Mouse (Mus musculus): ENCODE data around the gene Sart3. TPM values are rescaled to one million over a fixed set of nuclear protein-coding genes. Genes with fewer than 3 reads are reported as not detected.

Sart3 gene
- total RNA-seq, 2 experiments from 2014 or later: 5.8 to 8.2 TPM

DNA sequence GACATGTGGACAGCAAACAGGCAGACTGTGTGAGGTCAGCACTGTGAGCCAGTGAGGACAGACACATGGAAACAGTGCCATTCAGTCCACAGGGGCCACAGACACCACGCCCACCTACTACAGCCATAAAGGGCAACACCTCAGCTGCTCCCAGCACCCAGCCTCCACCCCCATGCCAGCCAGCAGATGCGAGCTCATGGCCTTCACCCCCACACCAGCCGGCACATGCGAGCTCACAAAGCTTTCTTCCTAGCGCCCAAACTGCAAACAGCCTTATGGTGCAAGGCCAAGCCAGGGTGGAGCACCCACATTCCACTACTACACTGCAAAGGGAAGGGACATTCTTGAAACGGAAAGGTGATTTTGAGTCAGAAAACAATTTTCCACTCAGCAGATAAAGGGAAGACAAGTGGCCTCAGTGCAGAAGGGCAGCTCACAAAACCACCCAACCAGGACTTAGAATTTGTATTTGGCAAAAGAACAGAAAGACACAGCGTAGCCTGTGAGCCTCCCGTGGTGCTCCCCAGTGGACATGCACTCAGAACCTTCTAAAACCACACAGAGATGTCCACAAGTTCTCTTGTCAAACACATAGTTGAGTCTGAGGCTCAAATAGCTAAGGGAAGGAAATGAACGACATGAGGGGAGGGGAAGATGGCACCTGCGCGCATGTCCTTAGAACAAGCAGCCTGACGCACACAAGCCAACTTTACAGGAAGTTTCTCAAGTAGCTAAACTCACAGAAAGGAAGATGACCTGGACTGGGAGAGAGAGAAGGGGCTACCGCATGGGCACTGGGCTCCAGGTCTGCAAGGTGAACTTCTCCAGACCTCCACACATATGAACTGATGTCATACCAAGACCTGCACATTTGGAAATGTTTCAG, 6.4 kb downstream of the Sart3 start:
- DNase-seq: peak; percentile 10

DNA sequence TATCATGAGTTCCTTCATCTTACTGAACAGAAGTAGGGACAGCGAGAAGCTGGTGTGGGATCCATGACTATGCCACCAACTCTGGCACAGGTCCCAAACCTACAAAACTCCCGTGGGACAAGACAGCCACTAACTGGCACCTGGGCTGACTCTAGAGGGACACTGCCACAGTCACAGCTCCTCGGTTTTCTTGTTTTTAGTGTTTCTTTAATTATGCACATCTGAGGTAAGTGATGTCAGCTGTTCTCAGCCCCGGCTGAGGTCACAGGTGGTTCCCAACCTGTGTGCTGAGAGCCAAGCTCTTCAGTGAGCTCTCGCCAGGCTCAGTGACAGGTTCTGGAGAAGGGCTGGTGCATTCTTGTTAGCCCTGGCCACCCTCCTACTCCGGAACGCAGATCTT, 7.9 kb downstream of the Sart3 start:
- no peak for DNase-seq

DNA sequence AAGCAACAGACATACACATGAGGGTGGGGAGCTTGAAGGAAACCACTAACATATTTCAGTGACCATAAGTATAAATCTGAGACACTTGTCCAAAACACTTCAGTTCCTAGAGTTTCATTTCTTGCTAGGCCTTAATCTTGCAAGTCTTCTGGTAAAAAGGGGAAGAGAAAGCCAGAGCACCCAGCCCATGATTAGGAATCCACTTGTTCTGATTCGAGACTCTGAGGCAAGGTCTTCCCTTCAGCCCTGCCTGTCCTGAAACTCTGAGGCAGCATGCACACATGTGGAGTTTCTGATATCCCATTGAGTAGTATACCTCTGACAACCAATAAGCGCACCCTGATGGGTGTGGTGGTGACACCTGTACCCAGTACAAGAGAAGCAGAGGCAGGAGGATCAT, 10.7 kb downstream of the Sart3 start:
- DNase-seq: no peak

DNA sequence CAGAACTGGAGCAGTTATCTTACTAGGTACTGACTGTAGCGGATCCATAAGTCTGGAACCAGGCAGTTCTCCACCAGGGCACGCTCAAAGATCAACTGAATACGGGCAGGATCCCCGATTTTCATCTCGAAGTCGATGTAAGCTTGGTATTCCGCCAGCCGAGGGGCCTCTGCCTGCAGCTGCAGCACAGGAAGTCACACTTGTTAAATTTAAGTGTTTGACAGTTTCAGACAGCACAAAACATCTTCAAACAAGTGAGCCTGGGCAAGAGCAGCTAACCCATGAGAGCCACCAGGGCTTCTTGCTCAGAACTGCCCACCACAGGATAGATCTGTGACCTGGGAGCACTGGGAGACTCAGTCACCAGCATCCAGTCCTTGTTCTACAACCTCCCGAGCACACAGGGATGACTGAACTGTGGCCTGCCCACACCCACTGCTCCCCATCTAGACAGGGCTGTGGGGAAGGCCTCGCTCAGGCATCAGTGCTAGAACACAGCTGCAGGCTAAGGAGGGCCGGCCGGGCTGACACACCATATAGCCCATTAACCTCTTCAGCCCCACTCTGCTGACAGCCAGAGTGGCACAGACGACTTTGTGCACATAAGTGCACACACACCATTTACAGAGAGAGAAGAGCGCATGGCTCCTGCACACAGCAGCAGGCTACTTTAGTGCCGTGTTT, 16.8 kb downstream of the Sart3 start:
- no peak for DNase-seq

DNA sequence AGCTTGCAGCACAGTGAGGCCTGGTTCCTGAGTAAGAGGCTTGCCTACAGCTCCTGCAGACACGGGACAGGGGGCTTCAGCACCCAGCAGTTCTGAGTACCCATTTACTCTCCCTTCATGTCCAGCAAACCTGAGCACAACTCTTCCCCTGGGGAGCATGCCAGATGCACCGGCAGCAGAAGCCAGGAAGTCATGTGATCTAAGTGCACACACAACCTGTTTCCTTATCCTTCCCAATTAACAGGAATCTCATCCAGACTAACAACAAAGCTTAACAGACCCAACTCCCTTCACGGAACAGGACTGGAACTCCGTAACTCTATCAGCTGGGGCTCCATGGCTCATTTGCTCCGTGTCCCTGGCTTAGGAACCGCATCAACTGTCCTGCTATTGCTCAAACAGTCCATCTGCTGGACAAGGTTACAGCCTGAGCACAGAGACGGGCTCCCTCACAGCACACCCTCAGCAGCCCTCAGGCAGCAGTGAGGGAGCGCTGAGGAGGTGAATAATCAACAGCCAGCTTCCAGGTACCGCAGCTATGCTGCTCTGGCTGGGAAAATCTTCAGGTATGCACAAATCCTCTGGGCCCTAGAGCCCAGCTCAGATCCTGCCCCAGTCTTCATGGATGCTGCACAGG, 20.7 kb downstream of the Sart3 start:
- DNase-seq: no peak

DNA sequence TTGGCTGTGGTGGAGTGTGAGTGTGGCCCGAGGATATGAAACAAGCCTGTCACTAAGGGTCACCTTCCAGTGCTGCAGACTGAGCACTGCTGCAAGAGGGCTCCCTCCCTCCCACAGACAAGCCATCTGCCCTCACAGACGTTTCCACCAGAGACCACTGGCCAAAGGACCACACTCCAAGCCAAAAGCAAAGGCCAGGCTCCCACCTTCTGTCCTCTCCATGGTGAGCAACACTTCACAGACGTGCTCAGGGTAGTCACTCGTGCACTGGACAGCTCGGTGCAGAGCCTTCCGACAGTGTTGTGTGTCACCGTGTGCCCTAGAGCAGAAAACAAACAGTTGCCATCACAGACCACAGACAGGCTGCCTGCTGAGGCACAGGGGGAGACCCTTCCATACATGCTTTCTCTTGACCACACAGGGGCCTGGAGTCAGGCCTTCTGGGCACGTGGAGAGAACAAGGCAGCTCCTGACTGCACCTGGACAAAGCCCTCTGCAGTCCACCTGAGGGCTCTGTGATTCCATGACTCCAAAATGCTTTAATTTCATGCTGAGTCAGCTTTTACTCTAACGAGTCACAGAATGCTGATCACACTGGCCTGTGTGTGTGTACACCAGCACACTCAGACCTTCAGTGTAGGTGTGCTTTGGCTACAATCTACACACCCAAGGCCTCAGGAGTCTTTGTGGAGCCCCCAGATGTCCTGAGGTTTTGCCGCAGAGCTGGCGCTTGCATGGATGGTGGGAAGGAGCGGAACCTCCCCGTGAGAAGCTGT, 23.6 kb downstream of the Sart3 start:
- DNase-seq: no peak

DNA sequence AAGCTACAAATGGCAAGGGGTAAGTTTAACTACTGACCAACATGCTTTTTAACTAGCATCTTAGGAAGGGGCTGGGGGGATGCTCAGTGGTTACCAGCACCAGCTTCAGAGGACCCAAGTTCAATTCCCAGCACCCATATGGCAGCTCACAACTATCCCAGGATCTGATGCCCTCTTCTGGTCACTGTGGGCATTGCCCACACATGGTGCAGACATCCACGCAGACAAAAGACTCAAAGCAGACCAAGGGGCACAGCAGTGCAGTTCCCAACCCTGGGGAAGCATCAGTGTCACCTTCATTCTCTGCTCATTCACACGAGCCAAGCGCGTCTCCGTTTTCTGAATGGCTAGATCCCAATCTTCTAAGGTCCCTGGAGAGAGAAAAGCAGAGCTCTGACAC, 24.7 kb downstream of the Sart3 start:
- no peak for DNase-seq

DNA sequence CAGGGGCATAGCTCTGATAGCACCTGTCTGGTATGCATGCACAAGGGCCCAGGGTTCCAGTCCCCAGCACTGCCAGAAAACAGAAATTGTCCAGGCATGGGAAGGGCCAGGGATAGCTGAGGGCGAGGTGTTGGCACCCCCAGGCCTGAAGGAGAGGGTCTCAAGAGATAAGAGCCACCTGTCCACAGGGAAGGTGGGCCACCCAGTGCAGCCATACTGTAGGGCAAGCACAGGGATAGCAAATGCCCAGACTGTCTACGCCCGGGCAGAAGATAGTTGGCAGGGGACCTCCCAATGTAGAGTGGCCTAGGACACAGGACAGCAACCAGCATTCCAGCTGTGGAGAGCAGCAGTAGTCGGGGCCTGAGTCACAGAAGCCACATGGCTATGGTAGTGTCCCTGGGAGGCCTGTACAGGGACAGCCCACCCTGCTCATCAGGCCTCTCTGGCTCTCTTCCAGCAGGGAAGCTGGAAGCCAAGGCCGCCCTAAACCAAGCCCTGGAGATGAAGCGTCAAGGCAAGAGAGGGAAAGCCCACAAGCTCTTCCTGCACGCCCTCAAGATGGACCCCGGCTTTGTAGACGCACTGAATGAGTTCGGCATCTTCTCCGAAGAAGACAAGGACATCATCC, 34.6 kb downstream of the Sart3 start:
- no peak for DNase-seq

DNA sequence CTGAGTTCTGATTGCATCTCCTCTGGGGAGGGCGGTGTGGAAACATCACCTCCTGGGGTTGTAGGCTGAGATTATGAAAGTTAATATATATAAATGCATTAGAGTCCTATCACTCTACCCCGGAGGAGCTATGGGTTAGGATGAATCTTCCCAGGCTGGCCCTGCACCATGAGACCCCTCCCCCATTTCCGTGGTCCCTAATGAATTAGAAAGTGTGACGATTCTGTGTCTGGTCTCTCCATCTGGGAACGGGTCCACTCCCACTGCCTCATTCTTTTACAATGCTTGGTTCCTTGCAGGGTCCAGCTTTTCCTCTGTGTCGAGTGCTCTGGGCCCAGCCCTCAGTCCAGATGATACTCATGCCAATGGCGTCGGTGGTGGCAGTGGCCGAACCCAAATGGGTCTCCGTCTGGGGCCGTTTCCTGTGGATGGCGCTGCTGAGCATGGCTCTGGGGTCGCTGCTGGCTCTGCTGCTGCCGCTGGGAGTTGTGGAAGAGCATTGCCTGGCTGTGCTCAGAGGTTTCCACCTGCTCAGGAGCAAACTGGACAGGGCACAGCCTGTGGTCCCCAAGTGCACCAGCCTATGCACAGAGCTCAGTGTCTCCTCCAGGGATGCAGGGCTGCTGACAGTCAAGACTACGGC, 35.7 kb downstream of the Sart3 start:
- no peak for DNase-seq

DNA sequence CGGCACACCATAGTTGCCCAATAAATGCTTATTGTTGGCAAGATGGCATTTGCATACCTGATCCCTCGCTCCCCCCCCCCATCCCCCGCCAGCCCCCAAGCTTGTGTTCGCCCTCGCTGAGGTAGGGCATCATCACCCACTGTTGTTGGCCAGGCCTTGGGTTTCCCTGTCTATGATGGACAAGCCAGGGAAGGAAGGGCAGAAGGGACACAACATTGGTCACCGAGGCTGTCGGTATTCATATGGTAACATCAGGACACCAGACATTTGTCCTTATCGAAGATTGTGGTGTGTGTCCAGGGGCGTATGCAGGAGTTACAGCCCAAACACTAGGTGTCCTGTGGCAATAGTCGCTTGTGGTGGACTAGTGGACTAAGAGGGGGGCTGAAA, 36.2 kb downstream of the Sart3 start:
- no peak for DNase-seq

DNA sequence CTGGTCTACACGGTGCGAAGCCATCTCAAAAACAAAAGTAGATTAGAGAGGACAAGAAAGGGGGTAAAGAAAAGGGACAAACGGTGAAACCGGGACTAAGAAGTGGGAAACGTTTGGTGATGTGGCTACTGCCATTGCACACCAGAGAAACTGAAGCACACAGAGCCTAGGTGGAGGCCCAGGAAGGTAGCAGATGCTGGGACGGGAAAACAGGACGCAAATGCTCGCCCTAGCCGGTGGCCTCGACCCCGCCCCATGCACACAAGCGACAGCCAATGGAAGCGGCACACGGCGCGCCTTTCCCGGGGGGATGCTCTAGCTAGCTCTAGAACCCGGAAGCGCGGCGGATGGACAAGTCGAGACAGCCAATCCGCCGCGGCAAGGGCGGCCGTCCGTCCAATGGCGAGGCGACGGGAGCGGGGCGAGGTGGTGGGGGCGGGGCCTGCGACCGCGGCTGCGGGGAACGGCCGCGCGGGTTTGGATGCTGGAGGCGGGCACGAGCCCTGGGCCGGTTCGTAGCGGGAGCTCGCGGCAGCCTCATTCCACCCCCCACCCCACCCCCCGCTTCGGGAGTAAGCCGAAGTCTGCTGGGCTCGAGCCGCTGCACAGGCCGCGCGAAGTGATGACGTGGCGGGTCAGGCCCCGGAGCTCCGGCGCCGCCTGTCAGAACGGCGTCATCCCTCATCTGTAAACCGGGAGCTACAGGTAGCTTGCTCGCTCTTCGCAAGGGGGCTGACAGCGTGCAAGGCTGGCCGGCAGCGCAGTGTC, 36.8 kb downstream of the Sart3 start, which contains the start of gene Ficd:
Gene Ficd, plus strand, starts transcription at position 459 of the 768 bp plus-strand sequence.
- DNase-seq: peak; percentile 95

DNA sequence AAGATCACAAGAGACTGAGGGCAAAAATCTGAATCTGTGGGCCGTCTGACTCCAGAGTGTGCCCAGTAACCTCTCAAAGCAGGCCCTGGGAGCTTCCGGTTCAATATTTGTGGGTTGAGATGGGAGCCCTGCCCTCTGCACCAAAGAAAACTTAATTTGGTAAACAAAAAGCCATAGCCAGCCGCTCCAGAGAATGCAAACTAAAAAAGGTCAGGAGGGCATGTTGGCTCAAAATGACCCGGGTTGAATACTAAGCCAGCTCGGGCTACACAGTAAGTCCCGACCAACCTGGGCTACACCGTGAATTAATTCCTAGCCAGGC, 37.3 kb downstream of the Sart3 start:
- DNase-seq: no peak

DNA sequence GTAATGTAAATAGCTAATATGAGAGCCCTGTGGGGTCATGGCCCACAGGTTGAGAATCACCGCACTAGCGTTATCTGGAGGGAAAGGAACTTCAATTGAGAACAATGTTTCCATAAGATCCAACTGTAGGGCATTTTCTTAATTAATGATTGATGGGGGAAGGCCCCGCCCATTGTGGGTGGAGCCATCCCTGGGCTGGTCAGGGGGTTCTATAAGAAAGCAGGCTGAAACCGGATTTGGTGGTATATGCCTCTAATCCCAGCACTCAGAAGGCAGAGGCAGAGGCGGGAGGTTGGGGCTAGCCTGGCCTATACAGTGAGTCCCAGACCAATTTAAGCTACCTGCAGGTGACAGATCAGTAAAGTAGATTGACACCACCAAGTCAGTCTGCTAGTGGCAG, 37.9 kb downstream of the Sart3 start:
- no peak for DNase-seq

DNA sequence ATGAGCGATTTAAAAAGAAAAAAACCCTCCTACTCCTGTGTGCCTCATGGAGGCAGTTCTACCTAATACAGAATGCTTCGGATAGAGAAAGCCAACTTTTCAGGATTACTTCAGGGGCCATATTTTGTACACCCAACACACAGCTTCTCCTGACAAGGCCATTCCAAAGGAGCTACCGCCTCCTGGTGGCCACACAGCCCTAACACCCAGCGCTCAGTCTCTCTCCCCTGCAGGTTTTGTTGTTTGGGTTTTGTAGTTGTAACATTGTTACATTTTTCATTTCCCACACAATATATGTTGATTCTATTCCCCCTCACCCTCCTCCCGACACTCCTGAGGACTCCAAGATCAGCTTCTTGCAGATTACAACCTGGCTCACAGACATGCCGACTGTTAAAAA, 40.1 kb downstream of the Sart3 start:
- no peak for DNase-seq

DNA sequence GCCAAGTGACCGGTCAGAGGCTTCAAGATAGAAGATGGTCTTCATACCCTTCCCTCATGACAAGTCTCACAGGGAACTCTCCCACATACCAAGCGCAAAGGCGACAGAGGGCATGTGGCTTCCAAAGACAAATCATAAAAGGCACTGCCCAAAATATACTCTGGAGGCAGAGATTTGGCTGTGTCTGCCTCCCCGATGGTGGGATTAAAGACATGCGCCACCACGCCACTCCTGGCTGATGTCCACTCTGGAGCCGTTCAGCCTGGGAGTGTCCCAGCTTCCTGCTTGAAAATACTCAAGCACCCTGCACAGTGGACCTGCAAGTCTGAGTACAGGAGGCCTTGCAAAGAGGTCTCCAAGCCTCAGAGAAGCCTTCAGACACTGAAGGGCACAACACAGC, 41.1 kb downstream of the Sart3 start:
- DNase-seq: no peak

DNA sequence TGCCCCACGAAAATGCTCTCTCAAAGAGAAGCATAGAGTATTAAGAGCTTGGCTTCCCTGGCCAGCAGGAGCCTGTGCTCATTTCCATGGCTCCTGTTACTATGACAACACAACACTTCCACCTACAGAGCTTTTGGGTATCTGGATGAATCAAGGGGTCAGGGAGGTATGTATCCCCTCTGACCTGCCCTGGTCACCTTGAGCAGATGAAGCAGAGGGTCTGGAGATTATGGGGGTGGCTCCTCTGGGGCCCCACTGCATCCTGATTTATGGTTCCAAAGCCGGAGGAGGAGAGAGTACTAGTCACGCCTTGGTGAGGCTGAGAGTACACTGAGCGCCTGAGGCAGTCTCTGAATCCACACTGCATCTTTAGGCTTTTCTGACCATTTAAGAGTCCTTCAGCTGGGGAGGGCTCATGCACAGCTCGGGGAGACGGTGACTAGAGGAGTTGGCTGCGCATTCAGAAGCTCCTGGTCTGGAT, 41.6 kb downstream of the Sart3 start:
- DNase-seq: no peak

DNA sequence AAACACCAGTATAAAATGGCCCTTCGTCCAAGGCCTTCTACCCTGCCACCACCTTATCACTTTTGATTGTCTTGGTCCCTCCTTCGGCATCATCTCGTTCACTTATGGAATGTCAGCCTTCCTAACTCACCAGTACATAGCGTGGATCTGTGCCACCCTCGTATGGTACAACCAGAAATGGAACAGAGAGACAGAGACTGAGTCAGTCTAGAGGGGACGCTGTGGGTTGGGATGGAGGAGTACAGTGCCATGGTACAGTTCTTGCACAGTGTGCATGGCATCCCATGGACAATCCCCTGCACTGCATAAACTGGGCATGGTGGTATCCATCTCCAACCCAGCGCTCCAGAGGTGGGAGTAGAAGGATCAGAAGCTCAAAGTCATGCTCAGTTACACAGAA, 43.6 kb downstream of the Sart3 start:
- DNase-seq: no peak

DNA sequence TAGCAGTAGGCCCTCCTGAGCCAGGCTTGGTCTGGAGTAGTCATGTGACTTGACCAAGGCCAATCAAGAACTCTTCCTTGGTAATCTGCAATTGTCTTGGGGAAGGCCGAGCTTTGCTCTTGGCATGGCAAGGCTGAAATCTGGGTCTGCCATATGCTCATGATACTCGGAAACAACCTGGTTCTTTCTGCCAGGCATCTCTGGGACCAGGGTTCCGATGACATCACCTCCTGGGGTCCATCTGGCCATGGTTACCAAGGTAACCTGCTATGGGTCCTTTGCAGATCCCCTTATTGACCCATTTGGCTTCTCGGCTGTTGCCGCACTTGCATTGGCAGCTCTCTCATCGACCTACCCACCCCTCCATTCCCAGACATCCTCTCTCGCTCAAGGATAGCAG, 44.3 kb downstream of the Sart3 start:
- no peak for DNase-seq

DNA sequence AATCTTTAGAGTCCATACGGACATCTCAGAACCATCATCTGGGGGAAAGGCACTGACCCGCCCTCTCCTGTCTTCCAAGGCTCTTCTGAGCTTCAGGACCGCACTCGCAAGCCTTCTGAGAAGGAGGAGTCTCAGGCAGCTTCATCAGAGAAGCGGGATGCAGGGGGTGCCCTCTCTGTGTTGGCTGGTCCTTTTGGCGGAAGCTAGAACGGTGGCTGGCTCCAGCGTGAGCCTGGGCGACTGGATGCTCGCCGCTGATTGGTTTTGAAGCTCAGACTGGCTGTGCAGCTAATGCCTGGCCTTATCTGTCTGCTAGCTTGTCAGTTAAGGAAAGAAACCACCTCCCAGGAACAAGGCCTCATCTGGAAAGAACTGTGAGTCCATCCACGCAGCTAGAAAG, 45.1 kb downstream of the Sart3 start:
- DNase-seq: no peak

DNA sequence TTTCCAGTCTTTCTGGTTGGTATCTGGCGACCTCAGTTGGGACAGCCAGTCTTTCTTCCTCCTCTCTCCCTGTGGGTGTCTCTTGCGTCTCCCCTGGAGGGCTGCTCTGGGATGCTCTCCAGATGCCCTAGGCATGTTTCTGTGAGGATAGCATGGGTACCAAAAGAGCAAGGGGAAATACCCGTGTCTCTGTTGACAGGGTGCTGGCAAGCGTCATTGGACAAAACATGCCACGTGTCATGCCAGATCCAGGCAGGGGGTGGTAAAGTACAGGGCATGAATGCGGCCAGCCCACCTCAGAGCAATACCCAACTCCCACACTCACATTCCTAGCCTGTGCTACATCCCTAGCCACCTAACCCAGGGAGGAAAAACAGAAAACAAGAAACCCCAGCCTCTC, 45.7 kb downstream of the Sart3 start:
- DNase-seq: no peak

DNA sequence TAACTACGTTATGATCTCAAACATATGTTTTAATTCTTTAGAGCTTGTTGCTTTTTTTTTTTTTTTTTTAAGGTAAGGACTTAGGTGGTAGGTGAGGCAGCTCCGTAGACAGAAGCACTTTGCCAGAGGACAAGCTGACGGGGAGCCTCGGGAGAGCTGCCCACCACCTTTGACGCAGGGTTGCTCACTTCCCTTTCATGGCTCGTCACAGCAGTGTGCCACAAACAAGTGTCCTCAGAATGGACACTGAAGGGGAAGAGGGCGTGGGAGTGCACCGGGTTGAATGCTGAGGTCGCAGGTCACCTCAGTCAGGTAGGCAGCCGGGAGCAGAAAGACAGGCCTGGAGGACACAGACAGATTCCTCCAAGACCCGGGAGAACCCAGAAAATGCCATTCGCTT, 46.9 kb downstream of the Sart3 start:
- no peak for DNase-seq
